Mouse (Mus musculus): Measurements from ENCODE around the gene Il5.

- TF ChIP-seq CTCF (IDR thresholded peaks at IDR 0.05; ENCODE audit: low read depth), result no peak
- TF ChIP-seq EP300 (IDR thresholded peaks at IDR 0.05; ENCODE audit: low read depth), result no peak
These were observed 48.6 kb downstream of the Il5 start for GRCm38 (mm10) chr11:53769185-53769576.

All from liver, postnatal 0 days (tissue).